In genomic region chr4:119463756-119464419, GRCm38 (mm10) we compare ENCODE assay signal across 10 mouse cellular contexts. TPM values are rescaled to one million over a fixed set of nuclear protein-coding genes. Genes with fewer than 3 reads are reported as not detected.
DNase-seq lines count a peak whose midpoint lies in the region; ATAC-seq and TF ChIP-seq lines count a peak whose summit lies in the region.
"Had no signal": no experiment of that assay in that cellular context is flagged by ENCODE, and none has a peak within 500 bp of the region (broad histone marks: within the 10 kb centered on the region; RNA-seq: fewer than 3 reads in every experiment).

No protein-coding gene starts in this region.

- no peaks in the 10 kb centered on the region for H3K9me3 ChIP-seq in heart, embryonic 15.5 days (replicated peaks)
- no peaks in the 10 kb centered on the region for H3K9me3 ChIP-seq in forebrain, embryonic 15.5 days
- no peaks in the 10 kb centered on the region for H3K9me3 ChIP-seq in neural tube, embryonic 15.5 days (replicated peaks)

- no peaks in the 10 kb centered on the region for H3K36me3 ChIP-seq in heart, embryonic 15.5 days
- H3K36me3 ChIP-seq in forebrain, embryonic 15.5 days = no peaks in the 10 kb centered on the region
- peaks cover 16% of the 10 kb centered on the region; the same call in 1 of the 2 replicates for H3K36me3 ChIP-seq in neural tube, embryonic 15.5 days

- intact Hi-C loops in heart, postnatal 36 days (cut with DNase I) = loop anchor here (5.0 kb wide), 1 partner anchor 48 kb away; no protein-coding TSS in a partner anchor
- intact Hi-C loops in left cerebral cortex, adult 2 months (cut with DNase I) = loop anchor here (5.0 kb wide), 1 partner anchor 42 kb away; the partner anchor contains the start of genes Ppcs and Zmynd12

- H3K27me3 ChIP-seq in heart, embryonic 15.5 days = peaks cover 3% of the 10 kb centered on the region; the same call in 1 of the 2 replicates
- H3K27me3 ChIP-seq in forebrain, embryonic 15.5 days = no peaks in the 10 kb centered on the region
- no peaks in the 10 kb centered on the region for H3K27me3 ChIP-seq in neural tube, embryonic 15.5 days (replicated peaks)

- WGBS in heart, embryonic 15.5 days = 49% methylated on average over 13 of the region's 13 CpGs
- WGBS in forebrain, embryonic 15.5 days = 63% methylated on average over 13 of the region's 13 CpGs
- 66% methylated on average over 13 of the region's 13 CpGs for WGBS in neural tube, embryonic 15.5 days

- H3K4me1 ChIP-seq in heart, embryonic 15.5 days (replicated peaks) = peaks cover 37% of the 10 kb centered on the region
- H3K4me1 ChIP-seq in forebrain, embryonic 15.5 days = peaks cover 50% of the 10 kb centered on the region
- H3K4me1 ChIP-seq in neural tube, embryonic 15.5 days = peaks cover 40% of the 10 kb centered on the region

- DNase-seq in heart, postnatal 36 days = no peak
- peak; percentile 62 to 70 for DNase-seq in B cell, adult 2 months
- DNase-seq in yolk sac, embryonic 10.5 days (ENCODE audit: low spot score) = no peak
- no peak for DNase-seq in MN1 (ENCODE audit: low spot score)
- DNase-seq in left cerebral cortex, adult 2 months (ENCODE audit: extremely low spot score in 1 of 2, low spot score in 2 of 2) = no peak

- no peak for TF ChIP-seq CTCF in left cerebral cortex, adult 2 months (IDR thresholded peaks at IDR 0.05)

- no peak for ATAC-seq in heart, embryonic 15.5 days (replicated peaks; ENCODE audit: insufficient number of reproducible peaks, insufficient read depth, low FRiP score, low read depth)
- ATAC-seq in forebrain, embryonic 15.5 days (replicated peaks) = no peak
- 0 out of 2 replicates have a peak, but pooled peaks have one; percentile 3 for ATAC-seq in neural tube, embryonic 15.5 days (ENCODE audit: low FRiP score)

- H3K27ac ChIP-seq in heart, embryonic 15.5 days = peak overlapping the region; percentile 82
- H3K27ac ChIP-seq in forebrain, embryonic 15.5 days (replicated peaks) = peak overlapping the region; percentile 96
- H3K27ac ChIP-seq in neural tube, embryonic 15.5 days (replicated peaks) = peak overlapping the region; percentile 88
- no peak overlapping the region for H3K27ac ChIP-seq in left cerebral cortex, adult 2 months

- H3K9ac ChIP-seq in heart, embryonic 15.5 days = no peak overlapping the region
- no peak overlapping the region for H3K9ac ChIP-seq in forebrain, embryonic 15.5 days (replicated peaks)
- no peak overlapping the region for H3K9ac ChIP-seq in neural tube, embryonic 15.5 days (replicated peaks)

- peak overlapping the region; percentile 41 for H3K4me2 ChIP-seq in heart, embryonic 15.5 days
- H3K4me2 ChIP-seq in forebrain, embryonic 15.5 days (replicated peaks) = no peak overlapping the region
- peak overlapping the region; percentile 18 for H3K4me2 ChIP-seq in neural tube, embryonic 15.5 days

- no peak overlapping the region for H3K4me3 ChIP-seq in heart, embryonic 15.5 days
- no peak overlapping the region for H3K4me3 ChIP-seq in forebrain, embryonic 15.5 days
- H3K4me3 ChIP-seq in neural tube, embryonic 15.5 days (replicated peaks) = no peak overlapping the region
- no peak overlapping the region for H3K4me3 ChIP-seq in left cerebral cortex, adult 2 months
- H3K4me3 ChIP-seq: heart, adult 2 months had no signal

RNA-seq across cellular contexts. Expression of gene Rimkla, which starts 28.5 kb away (rescaled TPM):
- polyA plus RNA-seq in heart, embryonic 15.5 days (2015; fragmentation: Nextera tagmentation; extraction: Ambion mirVana) = 4.1 and 4.2 TPM in 2 replicates
- total RNA-seq in heart, postnatal 36 days (2021) = under 1 TPM; 0.33 to 0.56 TPM
- polyA plus RNA-seq in forebrain, embryonic 15.5 days (2015; fragmentation: Nextera tagmentation; extraction: Ambion mirVana) = 19.1 and 20.3 TPM in 2 replicates
- 26.6 and 29.9 TPM in 2 replicates for polyA plus RNA-seq in neural tube, embryonic 15.5 days (2015; fragmentation: Nextera tagmentation; extraction: Ambion mirVana)
- total RNA-seq in left cerebral cortex, adult 2 months (2021) = 1 to 10 TPM; 6.2 to 9.3 TPM
- total RNA-seq: MEL had no signal

RNA-seq across cellular contexts. Expression of gene Zmynd12, which starts 41.3 kb away (rescaled TPM):
- polyA plus RNA-seq in heart, embryonic 15.5 days (2015; fragmentation: Nextera tagmentation; extraction: Ambion mirVana) = 0.15 and 0.28 TPM in 2 replicates
- total RNA-seq in heart, postnatal 36 days (2021) = not detected
- 0.27 and 0.57 TPM in 2 replicates for polyA plus RNA-seq in forebrain, embryonic 15.5 days (2015; fragmentation: Nextera tagmentation; extraction: Ambion mirVana)
- polyA plus RNA-seq in neural tube, embryonic 15.5 days (2015; fragmentation: Nextera tagmentation; extraction: Ambion mirVana) = 0.44 and 0.46 TPM in 2 replicates
- under 1 TPM; 0.30 to 0.36 TPM for total RNA-seq in left cerebral cortex, adult 2 months (2021)
- total RNA-seq: heart, adult 2 months; MEL had no signal

RNA-seq across cellular contexts. Expression of gene Ppcs, which starts 41.7 kb away (rescaled TPM):
- 27.0 and 28.8 TPM in 2 replicates for polyA plus RNA-seq in heart, embryonic 15.5 days (2015; fragmentation: Nextera tagmentation; extraction: Ambion mirVana)
- 10 to 100 TPM in 1 of 2 experiments, 1 to 10 TPM in 1; 9.6 to 12.7 TPM for total RNA-seq in heart, postnatal 36 days (2021)
- 16.7 and 17.7 TPM in 2 replicates for polyA plus RNA-seq in forebrain, embryonic 15.5 days (2015; fragmentation: Nextera tagmentation; extraction: Ambion mirVana)
- polyA plus RNA-seq in neural tube, embryonic 15.5 days (2015; fragmentation: Nextera tagmentation; extraction: Ambion mirVana) = 21.8 and 28.5 TPM in 2 replicates
- total RNA-seq in left cerebral cortex, adult 2 months (2021) = 1 to 10 TPM; 5.7 to 7.0 TPM

RNA-seq across cellular contexts. Expression of gene Ccdc30, which starts 48.6 kb away (rescaled TPM):
- 2.7 and 3.2 TPM in 2 replicates for polyA plus RNA-seq in heart, embryonic 15.5 days (2015; fragmentation: Nextera tagmentation; extraction: Ambion mirVana)
- under 1 TPM in 1 of 2 experiments, not detected in 1; 0.36 TPM for total RNA-seq in heart, postnatal 36 days (2021)
- polyA plus RNA-seq in forebrain, embryonic 15.5 days (2015; fragmentation: Nextera tagmentation; extraction: Ambion mirVana) = 10.6 and 13.0 TPM in 2 replicates
- 20.2 and 22.0 TPM in 2 replicates for polyA plus RNA-seq in neural tube, embryonic 15.5 days (2015; fragmentation: Nextera tagmentation; extraction: Ambion mirVana)
- total RNA-seq in left cerebral cortex, adult 2 months (2021) = 10 to 100 TPM; 19.6 to 20.8 TPM
- total RNA-seq: MEL had no signal

Comparison
In these comparisons a context has a peak if more than half of its experiments do, and no peak if none do; other contexts are left out.
1. DNase-seq: peak in B cell, adult 2 months (2 of 2); none in heart, postnatal 36 days (0 of 2), yolk sac, embryonic 10.5 days (single experiment), MN1 (single experiment) and left cerebral cortex, adult 2 months (0 of 2).